Mouse (Mus musculus) MEL (cell line): ENCODE data around the gene Tmem253.

Experiments used
- CTCF ChIP-seq, 3 experiments: IDR thresholded peaks in 2 of 3; conservative IDR thresholded peaks in 1 of 3; 2 replicates each; pipeline ENCODE4 v1.5.1; 2011 to 2012; ENCODE audit warnings: low read length in 3 of 3, low read depth in 2 of 3, mild to moderate bottlenecking in 2 of 3, improper control_type of control experiment in 1 of 3, inconsistent platforms in 1 of 3, mixed read lengths in 1 of 3, moderate library complexity in 1 of 3; ENCODE audit not compliant: control insufficient read depth in 1 of 3, insufficient read depth in 1 of 3, poor library complexity in 1 of 3, severe bottlenecking in 1 of 3
- ELF1 ChIP-seq: IDR thresholded peaks from 2 replicates; pipeline ENCODE4 v1.6.1; 2014; ENCODE audit warnings: low read depth, mild to moderate bottlenecking, inconsistent platforms, low read length, improper control_type of control experiment, moderate library complexity
- MYB ChIP-seq: IDR thresholded peaks from 2 replicates; pipeline ENCODE4 v1.6.1; 2011; ENCODE audit warnings: mild to moderate bottlenecking, low read depth, low read length, improper control_type of control experiment
- POLR2AphosphoS5 ChIP-seq: IDR thresholded peaks from 2 replicates; pipeline ENCODE4 v1.6.1; 2012; ENCODE audit warnings: low read depth, borderline replicate concordance, mild to moderate bottlenecking, inconsistent platforms, low read length, moderate library complexity, mixed read lengths
- RCOR1 ChIP-seq: IDR thresholded peaks from 2 replicates; pipeline ENCODE4 v1.6.1; 2012; ENCODE audit warnings: low read depth, mild to moderate bottlenecking, inconsistent platforms, low read length, improper control_type of control experiment
- SIN3A ChIP-seq: IDR thresholded peaks from 2 replicates; pipeline ENCODE4 v1.6.1; 2012; ENCODE audit warnings: low read length, improper control_type of control experiment, inconsistent platforms
- TCF12 ChIP-seq: IDR thresholded peaks from 2 replicates; pipeline ENCODE4 v1.6.1; 2014; ENCODE audit warnings: low read depth, mild to moderate bottlenecking, inconsistent platforms, low read length, improper control_type of control experiment, moderate library complexity
- USF1 ChIP-seq: IDR thresholded peaks from 2 replicates; pipeline ENCODE4 v1.6.1; 2014; ENCODE audit warnings: low read depth, mild to moderate bottlenecking, inconsistent platforms, low read length, improper control_type of control experiment, moderate library complexity
- ZC3H11A ChIP-seq: IDR thresholded peaks from 2 replicates; pipeline ENCODE4 v1.6.1; 2012; ENCODE audit warnings: low read depth, mild to moderate bottlenecking, inconsistent platforms, low read length, improper control_type of control experiment
- ZMIZ1 ChIP-seq: IDR thresholded peaks from 2 replicates; pipeline ENCODE4 v1.6.1; 2012; ENCODE audit warnings: low read depth, mild to moderate bottlenecking, inconsistent platforms, low read length, improper control_type of control experiment, moderate library complexity
- ZNF384 ChIP-seq: IDR thresholded peaks from 2 replicates; pipeline ENCODE4 v1.6.1; 2012; ENCODE audit warnings: low read depth, mild to moderate bottlenecking, inconsistent platforms, low read length, improper control_type of control experiment

DNA sequence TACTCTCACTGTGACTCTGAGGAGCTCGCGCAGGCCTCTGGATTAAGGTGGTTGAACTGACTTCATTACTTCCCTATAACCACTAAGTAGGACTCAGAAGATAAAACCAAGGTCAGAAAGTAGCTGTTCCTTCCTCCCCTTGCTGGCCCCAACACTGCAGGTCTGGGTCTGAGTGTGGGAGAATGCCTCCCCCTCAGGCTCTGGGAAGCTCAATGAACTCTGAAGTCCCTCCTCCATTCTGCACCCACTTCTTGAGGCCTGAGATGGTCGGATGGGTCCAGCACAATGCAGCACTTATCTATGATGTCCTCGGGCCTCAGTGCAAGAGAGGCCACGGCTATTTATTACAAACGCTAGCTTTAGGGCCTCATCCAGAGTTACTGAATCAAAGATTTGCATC is 9.8 kb upstream of the Tmem253 start:
- TF ChIP-seq ELF1, result no peak
- TF ChIP-seq ZC3H11A, result no peak
- TF ChIP-seq MYB, result no peak
- no peak for TF ChIP-seq SIN3A
- no peak for TF ChIP-seq RCOR1
- no peak for TF ChIP-seq POLR2AphosphoS5
- TF ChIP-seq ZNF384, result no peak
- TF ChIP-seq CTCF (IDR thresholded peaks at IDR 0.05 in 2 of 3, conservative IDR thresholded peaks at IDR 0.05 in 1 of 3; ENCODE audit: control insufficient read depth in 1 of 3, insufficient read depth in 1 of 3, low read depth in 2 of 3, low read length in 3 of 3, poor library complexity in 1 of 3, severe bottlenecking in 1 of 3), result no peak
- no peak for TF ChIP-seq USF1
- TF ChIP-seq ZMIZ1, result no peak
- TF ChIP-seq TCF12, result no peak
